Mouse (Mus musculus) frontal cortex, postnatal 25 days (tissue): ENCODE results near the gene Ube2o.

Experiments
- DNase-seq, 2 experiments: peaks; one replicate each; pipeline ENCODE4 v3.0.0; 2022; ENCODE audit warnings: low spot score in 2 of 2

Gene Ube2o

DNA sequence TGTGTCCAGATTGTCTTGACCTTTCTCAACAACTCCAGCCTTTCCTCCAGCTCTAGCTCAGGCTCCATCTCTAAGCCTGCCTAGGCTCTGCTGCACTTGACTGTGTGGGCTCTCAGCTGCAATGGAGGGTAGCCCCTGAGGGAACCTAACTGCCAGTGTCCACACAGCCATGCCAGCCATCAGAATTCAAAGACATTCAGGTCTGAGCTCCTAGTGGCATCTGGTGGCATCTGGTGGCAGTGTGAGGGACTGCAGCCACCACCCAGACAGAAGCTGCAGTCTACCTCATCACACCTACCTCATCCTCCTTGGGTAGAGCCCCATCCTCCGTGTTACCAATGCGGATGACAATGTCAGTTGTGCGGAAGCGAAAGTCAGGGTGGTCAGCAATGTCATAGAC lies 38.1 kb downstream of the Ube2o start:
- no peak for DNase-seq

DNA sequence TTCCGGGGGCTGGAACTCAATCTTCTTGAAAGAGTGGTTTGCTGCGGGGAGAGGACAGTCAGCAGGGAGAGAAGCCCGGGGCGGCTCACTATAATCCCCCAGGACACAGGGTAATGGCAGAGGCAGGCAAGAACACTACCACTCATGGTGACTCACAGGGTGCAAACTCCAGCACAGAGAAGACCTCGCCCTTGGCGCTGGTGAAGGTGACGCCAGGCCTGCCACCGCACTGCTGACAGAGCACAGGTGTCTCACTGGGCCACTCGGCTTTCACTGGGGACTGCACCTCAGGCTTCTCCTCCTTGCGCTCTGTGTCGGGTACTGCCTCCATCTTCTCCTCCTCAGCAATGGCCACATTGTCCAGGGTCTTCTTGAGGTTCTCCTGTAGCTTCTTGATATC lies 40.1 kb downstream of the Ube2o start:
- DNase-seq = no peak

DNA sequence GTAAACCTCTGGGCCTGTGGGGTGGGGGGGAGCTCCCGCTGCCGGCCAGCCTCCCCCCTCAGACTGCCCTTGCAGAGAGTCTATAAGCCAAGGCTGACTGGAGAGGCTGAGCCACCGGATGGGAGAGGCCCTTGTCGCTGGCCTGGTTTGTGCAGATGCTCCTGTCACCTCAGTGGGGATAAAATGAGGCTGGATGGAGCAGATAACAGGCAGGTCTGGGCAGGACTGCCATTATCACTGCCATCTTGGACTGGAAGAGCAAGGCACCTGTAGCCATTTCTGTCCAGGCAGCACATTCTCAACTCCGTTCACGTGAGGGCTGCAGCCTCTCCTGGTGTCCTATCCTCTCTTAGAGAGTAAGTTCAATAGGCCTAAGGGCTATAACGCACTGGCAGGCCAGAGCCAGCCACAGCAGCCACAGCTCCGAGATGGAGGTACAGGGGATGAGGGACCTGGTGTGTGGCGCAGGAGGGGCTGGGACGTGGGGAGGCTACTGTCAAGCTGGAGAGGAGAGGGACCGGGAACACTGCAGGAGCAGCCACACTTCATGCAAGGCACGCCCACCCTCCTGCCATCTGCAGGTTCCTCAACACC lies 43.0 kb downstream of the Ube2o start:
- DNase-seq = no peak

DNA sequence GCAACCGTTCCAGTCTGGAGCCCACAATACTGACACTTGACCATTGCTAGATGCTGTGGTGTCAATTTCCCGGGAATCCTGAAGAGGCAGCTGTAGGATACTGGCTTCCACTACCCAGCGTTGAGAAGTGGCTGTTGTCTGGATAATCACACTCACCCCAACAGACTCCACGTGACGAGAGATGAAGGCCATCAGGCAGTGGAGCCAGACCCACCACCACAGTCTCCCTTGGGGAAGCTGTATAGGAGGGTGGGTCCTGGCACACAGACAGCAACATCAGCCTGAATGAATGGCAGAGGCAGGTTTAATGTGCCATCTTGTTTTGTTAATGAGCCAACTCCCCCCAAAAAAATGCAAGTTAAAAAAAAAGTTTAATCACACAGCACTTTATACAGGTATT lies 43.9 kb downstream of the Ube2o start:
- DNase-seq = no peak

DNA sequence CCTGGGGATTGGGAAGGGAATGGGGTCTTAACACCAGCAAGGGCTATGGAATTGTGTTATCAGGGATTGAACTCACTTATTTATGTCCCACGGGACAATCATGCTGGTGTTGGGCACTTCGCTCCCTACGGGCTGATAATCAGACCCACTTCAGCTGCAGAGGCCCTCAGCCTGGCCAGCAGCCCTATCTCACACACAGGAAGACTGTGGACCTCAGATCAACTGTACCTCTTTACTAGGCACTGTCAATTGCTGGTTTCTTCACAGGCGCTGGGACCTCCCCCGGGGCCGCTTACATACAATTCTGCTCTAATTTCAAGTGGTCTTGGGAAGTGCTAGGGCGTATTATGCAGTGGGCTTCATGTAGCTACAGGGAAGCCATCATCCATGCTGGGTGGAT lies 44.6 kb downstream of the Ube2o start:
- no peak for DNase-seq

DNA sequence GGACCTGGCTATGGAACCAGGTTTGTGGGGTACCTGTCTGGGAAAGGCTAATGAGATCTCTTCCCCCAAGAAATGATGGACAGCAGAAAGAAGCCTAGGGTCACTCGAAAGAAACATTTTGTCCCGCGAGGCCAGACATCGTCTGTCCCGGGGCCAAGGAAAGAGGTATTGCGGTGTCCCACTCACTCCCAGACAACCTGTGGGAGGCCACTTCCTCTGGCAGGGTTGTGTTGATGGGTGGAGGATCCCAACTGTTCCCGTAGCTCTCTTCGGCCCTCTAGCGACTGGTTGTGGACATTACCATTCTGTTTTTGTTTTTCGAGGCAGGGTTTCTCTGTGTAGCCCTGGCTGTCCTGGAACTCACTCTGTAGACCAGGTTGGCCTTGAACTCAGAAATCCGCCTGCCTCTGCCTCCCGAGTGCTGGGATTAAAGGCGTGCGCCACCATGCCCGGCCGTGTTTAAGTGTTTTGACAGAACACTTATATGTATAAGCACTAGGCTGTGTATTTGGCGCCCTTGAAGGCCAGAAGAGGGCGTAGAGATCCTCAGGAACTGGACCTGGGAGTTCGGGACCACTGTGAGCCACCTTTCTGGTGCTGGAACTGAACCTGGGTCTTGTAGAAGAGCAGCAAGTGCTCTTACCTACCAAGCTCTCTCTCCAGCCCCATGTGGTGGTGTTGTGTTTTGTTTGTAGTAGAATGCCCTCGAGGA lies 46.9 kb downstream of the Ube2o start:
- DNase-seq = peak; percentile 45 to 58

- DNase-seq = no peak
Observed at GRCm38 (mm10) chr11:116533341-116534153, 47.7 kb downstream of the Ube2o start.

DNA sequence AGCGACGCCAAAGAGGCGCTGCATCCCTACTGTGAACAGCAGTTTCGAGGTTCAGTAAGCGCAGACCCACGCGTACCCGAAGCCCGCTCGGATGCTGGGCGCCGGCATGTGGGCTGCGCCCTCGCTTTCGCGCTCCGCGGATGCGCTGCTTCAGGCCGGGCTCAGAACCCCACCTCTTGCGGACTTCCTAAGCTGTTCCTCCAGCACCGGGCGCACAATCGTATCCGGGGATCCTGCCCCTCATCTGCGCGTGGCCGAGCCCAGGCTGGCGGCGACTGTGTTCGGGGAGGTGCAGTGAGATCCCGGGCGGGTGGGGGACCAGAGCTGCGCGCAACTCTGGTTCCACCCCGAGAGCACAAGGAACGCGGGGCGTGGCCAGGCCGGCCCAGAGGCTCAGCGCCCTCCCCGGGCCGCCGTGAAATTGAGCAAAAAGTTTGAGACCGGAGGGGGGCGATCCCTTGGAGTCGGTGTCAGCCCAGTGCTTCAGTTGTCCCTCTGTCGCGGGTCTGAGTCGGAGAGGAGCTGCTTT lies 48.4 kb downstream of the Ube2o start:
- no peak for DNase-seq

GRCm38 (mm10) chr11:116532262-116532809 lies 48.9 kb downstream of the Ube2o start:
- no peak for DNase-seq

DNA sequence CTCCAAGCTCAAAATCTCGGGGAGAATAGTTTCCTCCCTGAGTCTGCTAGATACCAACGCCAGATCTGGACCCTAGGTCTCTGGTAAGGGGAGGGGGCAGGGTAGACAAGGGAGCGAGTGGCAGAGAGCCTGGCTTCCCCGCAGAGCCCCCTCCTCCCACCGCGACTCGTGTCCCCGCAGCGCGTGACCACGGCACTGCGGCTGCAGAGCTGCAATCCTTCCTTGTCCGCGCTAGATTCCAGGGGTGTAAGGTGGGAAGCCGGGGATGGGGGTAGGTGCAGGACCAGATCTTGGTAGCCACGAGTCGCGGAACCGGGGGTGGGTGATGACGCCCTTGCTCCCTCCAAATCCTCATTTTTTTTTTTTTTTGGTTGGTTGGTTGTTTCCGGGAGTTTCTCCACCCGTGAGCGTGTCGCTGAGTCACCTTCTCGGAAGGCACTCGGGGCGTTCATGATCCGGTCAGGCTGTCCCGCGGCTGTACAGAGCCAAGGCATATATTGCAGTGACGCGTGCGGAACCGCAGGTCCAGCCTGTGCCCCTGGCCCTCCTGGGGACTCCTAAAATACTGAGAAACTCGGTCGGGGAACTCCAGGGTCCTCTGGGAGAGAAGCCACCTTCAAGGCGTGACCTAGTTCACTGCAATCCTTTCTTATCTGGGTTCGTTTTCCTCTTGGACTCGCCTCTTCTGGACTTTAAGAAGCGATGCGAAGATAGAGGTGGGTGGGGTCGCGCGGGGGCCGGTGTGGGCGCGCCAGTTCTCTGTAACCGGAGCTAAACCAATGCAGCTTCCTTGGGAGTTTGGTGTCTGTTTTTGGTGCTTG lies 49.7 kb downstream of the Ube2o start:
- no peak for DNase-seq

- DNase-seq = no peak
Observed at GRCm38 (mm10) chr11:116530187-116531147, 50.8 kb downstream of the Ube2o start, which contains the start of gene Sphk1. Gene Sphk1, plus strand, starts transcription at chr11:116530925.

DNA sequence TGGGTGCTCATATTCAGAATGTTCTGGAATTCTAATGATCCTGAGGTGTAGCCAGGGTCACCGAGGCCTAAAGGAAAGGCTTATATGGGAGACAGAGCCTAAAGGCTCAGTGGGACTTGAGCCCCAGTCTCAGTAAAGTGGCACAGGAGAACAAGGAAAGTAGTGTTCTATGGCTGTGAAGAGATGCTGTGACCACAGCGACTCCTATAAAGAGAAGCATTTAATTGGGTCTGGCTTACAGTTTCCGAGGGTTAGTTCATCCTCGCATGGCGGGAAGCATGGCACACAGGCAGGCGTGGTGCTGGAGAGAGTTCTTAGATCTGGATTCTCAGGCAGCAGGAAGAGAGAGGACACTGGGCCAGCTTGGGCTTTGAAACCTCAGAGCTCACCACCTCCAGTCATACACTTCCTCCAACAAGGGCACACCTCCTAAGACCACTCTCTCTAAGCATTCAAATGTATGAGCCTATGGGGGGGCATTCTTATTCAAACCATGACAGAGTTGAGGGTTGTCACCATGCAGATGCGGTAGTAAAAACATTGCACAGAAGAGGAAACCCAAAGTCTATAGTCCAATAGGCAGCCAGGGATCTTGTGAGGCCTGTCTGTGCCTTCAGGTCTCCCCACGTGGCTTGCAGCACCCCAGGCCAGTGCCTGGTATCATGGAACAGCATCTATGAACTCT lies 52.5 kb downstream of the Ube2o start:
- DNase-seq = no peak

DNA sequence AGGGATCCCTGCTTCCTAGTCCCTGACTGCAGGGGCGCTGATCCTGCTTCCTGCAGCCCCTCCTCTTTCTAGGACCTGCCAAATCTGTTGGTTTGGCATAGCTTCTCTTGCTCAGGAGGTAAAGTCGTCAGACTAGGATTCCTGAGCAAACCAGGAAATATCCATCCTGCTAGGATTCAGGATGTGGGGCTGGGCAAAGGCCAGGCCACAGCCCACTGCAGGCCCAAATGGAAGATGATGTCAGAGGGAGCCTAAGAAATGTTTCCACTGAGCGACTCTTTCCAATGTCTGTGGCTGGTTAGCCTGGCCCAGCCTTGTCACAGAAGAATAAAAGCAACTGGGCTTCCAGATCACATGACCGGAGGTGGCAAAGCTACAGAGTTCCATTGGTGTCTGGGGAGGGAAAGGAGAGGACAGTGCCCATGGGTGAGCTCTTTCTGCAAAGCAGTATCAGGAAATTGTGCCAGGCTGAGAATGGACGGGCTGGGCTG lies 57.5 kb downstream of the Ube2o start:
- no peak for DNase-seq

DNA sequence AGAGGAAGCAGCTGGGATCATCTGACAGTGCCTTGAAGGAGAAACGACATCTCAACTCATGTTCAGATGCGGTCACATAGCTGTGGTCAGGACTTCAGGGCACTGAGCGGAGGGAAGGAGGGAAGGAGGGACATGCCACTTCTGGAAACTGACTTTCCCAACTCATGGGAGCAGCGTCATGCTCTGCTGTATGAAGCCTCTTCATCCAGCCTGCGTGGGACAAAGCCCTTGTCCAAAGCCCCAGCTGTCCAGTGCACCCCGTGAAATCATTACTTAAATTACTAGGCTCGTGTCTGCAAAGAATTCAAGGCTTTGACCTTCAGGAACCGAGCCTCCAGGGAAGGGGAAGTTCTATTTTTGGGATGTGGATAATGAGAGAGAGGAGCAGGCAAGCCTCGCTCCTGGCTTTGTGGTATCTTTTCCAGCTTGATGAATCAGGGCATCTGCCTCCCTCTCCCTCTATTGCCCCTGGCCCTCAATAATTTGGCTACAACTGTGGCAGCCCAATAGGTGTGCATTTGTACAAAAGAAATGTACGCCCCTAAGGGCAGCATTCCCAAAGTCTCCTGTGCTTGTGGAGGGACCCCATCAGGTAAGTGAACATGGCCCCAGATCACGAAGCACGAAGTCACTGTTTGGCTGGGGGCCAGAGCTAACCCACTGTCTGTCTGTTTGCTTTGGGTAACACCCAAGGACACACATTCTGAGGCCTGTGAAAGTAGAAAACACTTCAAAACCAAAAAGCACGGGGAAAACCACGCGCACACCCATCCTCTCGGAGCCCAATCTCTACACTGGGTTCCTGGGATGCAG lies 58.2 kb downstream of the Ube2o start:
- DNase-seq = no peak

DNA sequence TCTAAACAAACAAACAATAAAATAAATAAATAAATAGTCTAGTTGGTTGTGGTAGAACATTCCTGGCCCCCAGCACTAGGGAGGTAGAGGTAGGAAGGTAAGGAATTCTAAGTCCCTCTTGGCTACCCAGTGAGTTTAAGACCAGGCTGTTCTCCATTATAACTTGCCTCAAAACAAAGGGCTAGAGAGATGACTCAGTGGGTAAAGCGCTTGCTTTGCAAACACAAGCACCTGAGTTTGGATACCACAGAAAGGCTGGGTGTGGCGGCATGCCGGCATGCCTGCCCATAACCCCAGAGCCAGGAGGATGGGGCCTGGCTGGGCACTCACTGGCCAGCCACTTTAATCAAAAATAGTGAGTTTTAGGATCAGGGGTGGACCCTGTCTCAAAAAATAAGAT lies 59.2 kb downstream of the Ube2o start:
- DNase-seq = no peak

- no peak for DNase-seq
Observed at GRCm38 (mm10) chr11:116521143-116521542, 60.1 kb downstream of the Ube2o start.

DNA sequence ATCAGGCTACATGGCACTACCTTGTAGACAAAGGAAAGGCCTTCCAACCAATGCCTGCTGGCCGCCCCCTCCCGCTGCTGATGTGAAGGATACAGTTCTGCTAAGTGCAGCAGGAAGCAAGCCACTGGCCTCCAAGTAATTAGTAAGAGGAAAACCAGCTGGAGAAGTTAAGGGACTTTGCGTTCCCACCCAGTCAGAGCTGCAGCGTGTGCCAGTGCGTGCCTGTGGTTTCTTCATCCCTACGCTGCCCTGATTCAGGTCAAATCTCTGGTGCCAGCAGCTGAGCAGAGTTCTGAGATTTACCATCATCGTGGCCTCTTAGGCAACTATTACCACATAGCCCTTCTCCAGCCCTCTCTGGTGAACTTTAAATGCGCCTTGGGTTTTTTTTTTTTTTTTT lies 62.8 kb downstream of the Ube2o start:
- no peak for DNase-seq

DNA sequence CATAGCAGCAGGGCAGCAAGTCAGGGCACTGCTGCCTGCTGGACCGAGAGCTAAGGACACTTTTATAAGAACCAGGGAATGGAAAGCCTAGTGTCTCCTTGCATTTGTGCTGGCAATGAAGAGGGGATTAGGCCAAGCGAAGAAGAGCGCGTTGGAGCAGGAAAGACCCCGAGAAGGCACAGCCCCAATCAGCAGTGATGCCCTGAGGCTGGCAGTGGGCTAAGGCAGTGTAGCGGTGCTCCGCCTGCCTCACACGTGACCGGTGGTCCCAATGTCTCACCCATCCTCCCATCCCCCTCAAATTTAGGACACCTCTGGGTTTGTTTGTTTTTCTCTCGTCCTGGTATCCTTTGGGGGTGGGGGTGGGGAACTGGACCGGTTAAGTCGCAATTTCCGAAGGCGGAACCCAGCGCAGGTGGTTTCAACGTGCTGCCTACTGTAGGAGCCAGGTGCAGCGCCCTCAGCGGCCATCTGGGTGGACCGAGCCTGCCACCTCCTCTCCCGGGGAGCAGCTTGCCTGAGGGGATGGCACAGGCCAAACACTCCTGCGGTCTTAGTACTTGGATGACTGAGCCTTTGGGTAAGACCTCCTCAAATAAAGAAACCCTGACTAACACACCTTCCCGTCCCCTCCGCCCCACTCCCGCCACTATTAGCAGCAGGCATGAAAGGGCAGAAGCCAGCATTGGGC lies 65.8 kb downstream of the Ube2o start:
- no peak for DNase-seq
